Mouse (Mus musculus) spleen, adult 18-20 months (tissue): ENCODE data around the gene Chrna5.

ENCODE experiments used
- DNase-seq, 2 experiments: peaks; one replicate each; pipeline ENCODE4 v3.0.0; 2022; ENCODE audit warnings: mixed read lengths in 2 of 2

The Chrna5 gene

DNA sequence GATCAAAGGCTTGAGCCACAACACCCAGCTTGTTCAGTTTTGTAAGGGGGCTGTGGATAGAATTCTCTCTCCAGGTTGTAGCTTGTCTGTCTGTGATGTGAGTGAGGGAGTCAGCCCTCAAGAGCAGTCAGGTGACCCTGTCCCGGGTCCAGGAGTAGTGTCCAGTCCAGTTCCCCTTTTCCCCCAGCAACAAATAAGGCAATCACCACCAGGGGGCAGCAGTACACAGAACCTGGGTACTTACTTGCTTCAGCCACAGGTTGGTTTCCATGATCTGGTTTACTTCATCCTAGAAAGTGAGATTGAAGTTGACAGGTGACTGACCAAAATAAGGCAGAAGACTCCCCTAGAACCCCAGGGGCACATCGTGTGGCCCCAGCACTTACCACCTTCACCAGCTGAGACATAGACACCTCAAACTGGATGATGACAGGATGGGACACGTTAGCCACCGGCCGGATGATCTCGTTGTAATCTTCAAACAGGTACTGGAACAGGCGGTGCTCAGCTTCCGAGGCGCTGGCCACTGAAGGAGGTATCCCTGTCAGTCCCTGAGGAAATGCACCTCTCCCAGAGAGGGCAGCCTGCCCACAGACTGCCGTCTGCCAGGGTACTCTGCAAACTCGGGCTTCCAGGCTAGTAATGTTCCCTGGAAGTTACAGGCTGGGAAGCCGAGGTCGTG, 43.4 kb downstream of the Chrna5 start:
- DNase-seq = peak; percentile 45 to 81

DNA sequence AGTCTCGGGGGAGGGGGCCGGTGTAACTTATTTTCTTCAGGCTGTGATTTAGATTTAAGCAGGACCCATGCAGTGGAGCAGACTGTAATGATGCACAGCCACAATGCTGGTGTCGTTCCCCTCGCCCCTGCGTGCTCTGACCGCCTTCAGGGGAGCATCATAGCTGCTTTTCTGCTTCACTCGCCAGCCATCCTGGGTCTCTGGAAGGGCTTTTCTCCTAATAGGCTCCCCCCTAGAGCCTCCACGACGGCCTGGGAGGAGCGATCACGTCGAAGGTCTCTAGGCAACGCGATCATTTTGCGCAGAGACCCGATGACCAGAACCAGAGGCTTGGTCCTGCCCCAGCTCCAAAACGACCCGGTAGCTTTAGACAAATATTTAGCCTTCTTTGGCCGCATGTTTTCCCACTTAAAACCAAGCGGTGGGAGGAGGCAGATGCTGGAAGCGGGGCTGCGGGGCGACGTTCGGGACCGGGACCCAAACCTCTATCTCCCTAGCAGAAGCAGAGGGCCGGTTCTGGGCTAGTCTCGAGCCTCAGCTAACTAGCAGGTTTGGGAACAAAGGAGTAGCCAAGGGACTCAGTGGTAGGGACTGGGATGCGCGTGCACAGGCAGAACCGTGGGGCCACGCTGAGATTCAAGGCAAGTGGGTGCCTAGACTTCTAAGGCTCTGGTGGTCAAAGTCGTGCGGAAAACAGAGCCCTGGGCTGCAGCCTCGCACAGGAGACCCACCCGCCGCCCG, 45.0 kb downstream of the Chrna5 start:
- DNase-seq = no peak

DNA sequence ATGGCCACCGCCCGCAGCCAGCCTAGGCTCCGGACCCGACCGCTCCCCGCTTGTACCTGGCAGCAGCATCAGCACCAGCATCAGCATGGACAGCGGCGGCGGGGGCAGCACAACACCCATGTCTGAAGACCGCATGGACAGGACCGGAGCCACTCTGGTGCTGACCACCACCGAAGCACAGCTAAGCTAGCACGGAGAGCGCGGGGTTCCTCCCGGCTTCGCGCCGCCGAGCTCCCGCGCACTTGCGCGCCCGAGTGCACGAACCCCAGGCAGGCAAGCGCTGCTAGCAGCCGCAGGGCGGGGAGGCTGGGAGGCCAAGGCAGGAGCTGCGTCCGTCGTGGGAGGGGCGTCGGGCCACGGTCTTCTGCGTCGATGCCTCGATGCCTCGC, 45.6 kb downstream of the Chrna5 start, which contains the start of gene Chrna3:
Chrna3 (minus strand) TSS at position 288 of the 389 bp plus-strand sequence.
- no peak for DNase-seq

- no peak for DNase-seq
These were observed 50.9 kb downstream of the Chrna5 start for GRCm38 (mm10) chr9:55031435-55032167.

- no peak for DNase-seq
These were observed 58.3 kb downstream of the Chrna5 start for GRCm38 (mm10) chr9:55038948-55039347.

GRCm38 (mm10) chr9:55039983-55040382, 59.3 kb downstream of the Chrna5 start:
- no peak for DNase-seq

DNA sequence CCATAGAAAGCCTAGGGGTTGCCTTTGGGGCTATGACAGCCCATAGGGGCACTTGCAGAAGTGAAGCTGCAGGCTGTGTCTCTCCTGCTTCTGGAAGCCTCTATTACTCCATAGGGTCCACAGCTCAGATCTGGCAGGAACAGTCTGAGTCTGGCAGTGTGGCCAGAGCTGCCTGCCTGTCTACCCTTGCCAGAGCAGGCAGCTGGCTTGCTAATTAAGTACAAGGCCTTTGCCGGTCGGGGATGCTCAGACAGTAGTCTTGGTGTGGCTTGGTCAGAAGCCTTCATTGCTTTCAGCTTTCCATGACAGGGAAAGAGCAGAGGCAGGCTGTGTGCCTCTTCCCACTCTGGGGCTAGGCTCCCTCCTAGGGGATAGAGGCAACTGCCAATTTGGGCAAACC, 60.7 kb downstream of the Chrna5 start:
- no peak for DNase-seq

GRCm38 (mm10) chr9:55043688-55044087, 63.0 kb downstream of the Chrna5 start:
- no peak for DNase-seq

DNA sequence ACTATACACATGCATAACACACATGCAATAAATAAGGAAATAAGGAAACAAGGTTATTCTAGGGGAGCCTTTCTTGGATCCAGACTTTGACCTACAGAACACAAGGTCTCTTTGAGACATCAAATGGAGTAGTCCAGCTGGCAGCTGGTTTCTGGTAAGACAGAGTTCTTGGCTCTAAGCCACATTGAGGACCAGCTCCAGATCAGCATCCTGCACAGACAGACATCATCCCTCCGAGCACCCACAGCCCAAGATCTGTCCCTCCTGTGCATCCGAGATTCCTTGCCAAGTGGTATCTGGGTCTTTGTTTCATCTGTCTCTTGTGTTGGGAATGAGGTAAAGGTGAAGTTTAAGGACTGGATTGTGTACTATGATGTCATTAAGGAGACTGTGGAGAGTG, 64.3 kb downstream of the Chrna5 start:
- no peak for DNase-seq

GRCm38 (mm10) chr9:55046764-55047163, 66.1 kb downstream of the Chrna5 start:
- DNase-seq = no peak

- no peak for DNase-seq
These were observed 67.7 kb downstream of the Chrna5 start, which contains the start of gene Chrnb4 for GRCm38 (mm10) chr9:55048211-55048880. TSS of gene Chrnb4 (minus strand) at chr9:55048779.

GRCm38 (mm10) chr9:55055386-55055930, 74.8 kb downstream of the Chrna5 start:
- DNase-seq = no peak
